Comparison of ENCODE assay signal across 8 mouse cellular contexts in the genomic region with DNA sequence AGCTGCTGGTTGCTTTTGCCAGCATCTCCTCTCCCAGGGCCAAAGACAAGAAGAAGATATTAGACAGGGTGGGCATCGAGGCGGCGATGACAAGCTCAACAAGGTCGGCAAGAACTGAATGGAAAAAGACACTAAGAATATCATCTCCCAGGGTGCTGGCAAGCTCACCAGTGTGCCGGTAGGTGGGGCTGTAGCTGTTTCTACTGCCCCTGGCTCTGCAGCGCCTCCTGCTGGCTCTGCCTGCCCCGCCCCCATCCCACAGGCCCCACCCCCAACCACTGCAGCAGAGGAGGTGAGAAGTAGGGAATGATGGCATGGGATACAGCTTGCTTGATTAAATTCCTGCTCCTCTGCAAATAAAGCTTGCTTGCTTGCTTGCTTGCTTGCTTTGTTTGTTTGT. TPM values are rescaled to one million over a fixed set of nuclear protein-coding genes. Genes with fewer than 3 reads are reported as not detected.
DNase-seq lines count a peak whose midpoint lies in the region; ATAC-seq and TF ChIP-seq lines count a peak whose summit lies in the region.

No protein-coding gene starts in this region.

- H3K36me3 ChIP-seq in intestine, postnatal 0 days (ENCODE audit: control insufficient read depth, insufficient read depth), result no peaks in the 10 kb centered on the region
- H3K36me3 ChIP-seq in intestine, embryonic 16.5 days (ENCODE audit: control insufficient read depth, insufficient read depth, low read length), result no peaks in the 10 kb centered on the region
- no peaks in the 10 kb centered on the region for H3K36me3 ChIP-seq in C2C12 (ENCODE audit: control insufficient read depth, insufficient read depth)
- no peaks in the 10 kb centered on the region for H3K36me3 ChIP-seq in liver, embryonic 13.5 days

- H3ac ChIP-seq in C2C12 (ENCODE audit: control insufficient read depth, insufficient read length, low read depth), result no peak overlapping the region

- H3K27ac ChIP-seq in intestine, postnatal 0 days (ENCODE audit: low read depth, low read length), result no peak overlapping the region
- no peak overlapping the region for H3K27ac ChIP-seq in intestine, embryonic 16.5 days (ENCODE audit: low read length)
- no peak overlapping the region for H3K27ac ChIP-seq in liver, embryonic 13.5 days

- no peaks in the 10 kb centered on the region for H3K4me1 ChIP-seq in intestine, postnatal 0 days (replicated peaks; ENCODE audit: control insufficient read depth, insufficient read depth, low read length)
- H3K4me1 ChIP-seq in intestine, embryonic 16.5 days (ENCODE audit: control insufficient read depth, insufficient read depth, low read length), result peaks cover 13% of the 10 kb centered on the region
- peaks cover 40% of the 10 kb centered on the region for H3K4me1 ChIP-seq in liver, embryonic 13.5 days (replicated peaks)

- H3K9ac ChIP-seq in intestine, postnatal 0 days (ENCODE audit: low read depth, low read length), result no peak overlapping the region
- H3K9ac ChIP-seq in intestine, embryonic 16.5 days (ENCODE audit: low read depth, low read length), result no peak overlapping the region
- no peak overlapping the region for H3K9ac ChIP-seq in liver, embryonic 13.5 days

- H3K9me3 ChIP-seq in intestine, postnatal 0 days (ENCODE audit: control insufficient read depth), result no peaks in the 10 kb centered on the region
- H3K9me3 ChIP-seq in intestine, embryonic 16.5 days (ENCODE audit: control insufficient read depth, low read length), result no peaks in the 10 kb centered on the region
- H3K9me3 ChIP-seq in liver, embryonic 13.5 days (replicated peaks), result no peaks in the 10 kb centered on the region

- H3K79me2 ChIP-seq in C2C12 (ENCODE audit: control insufficient read depth, insufficient read depth), result no peaks in the 10 kb centered on the region

- peak; percentile 50 for DNase-seq in WW6 (ENCODE audit: low read depth, low spot score)
- DNase-seq in liver, embryonic 13.5 days, result peak; percentile 52
- peak; percentile 30 to 82 for DNase-seq in spleen, postnatal 10 days (ENCODE audit: low spot score in 2 of 2)
- no peak for DNase-seq in cerebellum, adult 9-10 months

- peak; percentile 86 for TF ChIP-seq CTCF in intestine, postnatal 0 days (IDR thresholded peaks at IDR 0.05; ENCODE audit: low read depth)
- TF ChIP-seq CTCF in C2C12 (IDR thresholded peaks at IDR 0.05; ENCODE audit: control insufficient read depth, insufficient read depth, insufficient read length), result peak; percentile 96

- no peaks in the 10 kb centered on the region for H3K27me3 ChIP-seq in intestine, postnatal 0 days (replicated peaks; ENCODE audit: control insufficient read depth, insufficient read depth, low read length)
- no peaks in the 10 kb centered on the region for H3K27me3 ChIP-seq in intestine, embryonic 16.5 days (replicated peaks; ENCODE audit: control insufficient read depth, insufficient read depth, low read length)
- peaks cover 33% of the 10 kb centered on the region for H3K27me3 ChIP-seq in C2C12 (ENCODE audit: control insufficient read depth, insufficient read depth, insufficient read length)
- H3K27me3 ChIP-seq in liver, embryonic 13.5 days, result peaks cover 18% of the 10 kb centered on the region

- 34% methylated on average over 7 of the region's 7 CpGs for WGBS in intestine, postnatal 0 days
- 36% methylated on average over 7 of the region's 7 CpGs for WGBS in intestine, embryonic 16.5 days
- 20% methylated on average over 7 of the region's 7 CpGs for WGBS in liver, embryonic 13.5 days (ENCODE audit: insufficient replicate concordance)

- no peak overlapping the region for H3K4me3 ChIP-seq in intestine, postnatal 0 days (ENCODE audit: low read depth, low read length)
- no peak overlapping the region for H3K4me3 ChIP-seq in intestine, embryonic 16.5 days (ENCODE audit: low read length)
- H3K4me3 ChIP-seq in C2C12 (ENCODE audit: insufficient read depth, poor library complexity, severe bottlenecking), result no peak overlapping the region
- no peak overlapping the region for H3K4me3 ChIP-seq in liver, embryonic 13.5 days (replicated peaks)

- no peak overlapping the region for H3K4me2 ChIP-seq in intestine, postnatal 0 days (replicated peaks; ENCODE audit: low read depth)
- H3K4me2 ChIP-seq in intestine, embryonic 16.5 days (ENCODE audit: low read depth, low read length), result no peak overlapping the region
- H3K4me2 ChIP-seq in liver, embryonic 13.5 days, result no peak overlapping the region

- no peak for ATAC-seq in intestine, postnatal 0 days
- no peak for ATAC-seq in intestine, embryonic 16.5 days
- ATAC-seq in erythroblast, adult 5-6 weeks (replicated peaks; ENCODE audit: low FRiP score, poor library complexity, severe bottlenecking), result peak; percentile 78
- ATAC-seq in liver, embryonic 13.5 days (ENCODE audit: low read depth), result 0 out of 2 replicates have a peak, but pooled peaks have one; percentile 57

- H3K79me3 ChIP-seq in C2C12 (ENCODE audit: low read depth), result no peaks in the 10 kb centered on the region

TF ChIP-seq in C2C12, 6 proteins besides CTCF, POLR2A, EP300 and RAD21:
- TF ChIP-seq USF1 (IDR thresholded peaks at IDR 0.05; ENCODE audit: low read depth) (no peak), MAX (IDR thresholded peaks at IDR 0.05) (no peak), MYOD1 (IDR thresholded peaks at IDR 0.05; ENCODE audit: control insufficient read depth, insufficient read length, low read depth) (no peak), CEBPB (IDR thresholded peaks at IDR 0.05; ENCODE audit: low read depth) (no peak), FOSL1 (IDR thresholded peaks at IDR 0.05; ENCODE audit: insufficient read depth, low read length, poor library complexity, severe bottlenecking) (no peak), MYOG (IDR thresholded peaks at IDR 0.05; ENCODE audit: control insufficient read depth, extremely low read depth, insufficient read length) (no peak)

RNA-seq across cellular contexts. Expression of gene Serhl, which starts 3.4 kb away (rescaled TPM):
- 58.5 and 65.6 TPM in 2 replicates for polyA plus RNA-seq in intestine, postnatal 0 days (2015; fragmentation: Nextera tagmentation; extraction: Ambion mirVana)
- polyA plus RNA-seq in intestine, embryonic 16.5 days (2015; fragmentation: Nextera tagmentation; extraction: Ambion mirVana), result 59.5 and 71.0 TPM in 2 replicates
- polyA plus RNA-seq in C2C12 (2012; fragmentation: generic; extraction: Trizol), result 17.8 TPM
- total RNA-seq in erythroblast, adult 5-6 weeks (2015; ENCODE audit: low replicate concordance), result 14.2 and 18.3 TPM in 2 replicates
- 7.0 and 19.4 TPM in 2 replicates for total RNA-seq in erythroblast, adult 5-6 weeks (2017; ENCODE audit: low replicate concordance)
- polyA plus RNA-seq in liver, embryonic 13.5 days (2015; fragmentation: Nextera tagmentation; extraction: Ambion mirVana), result 20.1 and 23.8 TPM in 2 replicates

RNA-seq across cellular contexts. Expression of gene Rrp7a, which starts 36.7 kb away (rescaled TPM):
- polyA plus RNA-seq in intestine, postnatal 0 days (2015; fragmentation: Nextera tagmentation; extraction: Ambion mirVana), result 32.1 and 32.7 TPM in 2 replicates
- 69.4 and 75.4 TPM in 2 replicates for polyA plus RNA-seq in intestine, embryonic 16.5 days (2015; fragmentation: Nextera tagmentation; extraction: Ambion mirVana)
- 171 TPM for polyA plus RNA-seq in C2C12 (2012; fragmentation: generic; extraction: Trizol)
- 3.3 and 13.0 TPM in 2 replicates for total RNA-seq in erythroblast, adult 5-6 weeks (2015; ENCODE audit: low replicate concordance)
- 9.1 and 30.8 TPM in 2 replicates for total RNA-seq in erythroblast, adult 5-6 weeks (2017; ENCODE audit: low replicate concordance)
- polyA plus RNA-seq in liver, embryonic 13.5 days (2015; fragmentation: Nextera tagmentation; extraction: Ambion mirVana), result 35.6 and 40.9 TPM in 2 replicates

RNA-seq across cellular contexts. Expression of gene Nfam1, which starts 52.8 kb away (rescaled TPM):
- 1.1 and 1.2 TPM in 2 replicates for polyA plus RNA-seq in intestine, postnatal 0 days (2015; fragmentation: Nextera tagmentation; extraction: Ambion mirVana)
- polyA plus RNA-seq in intestine, embryonic 16.5 days (2015; fragmentation: Nextera tagmentation; extraction: Ambion mirVana), result 3.1 and 3.6 TPM in 2 replicates
- polyA plus RNA-seq in C2C12 (2012; fragmentation: generic; extraction: Trizol), result 0.01 TPM
- total RNA-seq in erythroblast, adult 5-6 weeks (2015; ENCODE audit: low replicate concordance), result 26.3 and 27.6 TPM in 2 replicates
- total RNA-seq in erythroblast, adult 5-6 weeks (2017; ENCODE audit: low replicate concordance), result 18.4 and 30.1 TPM in 2 replicates
- polyA plus RNA-seq in liver, embryonic 13.5 days (2015; fragmentation: Nextera tagmentation; extraction: Ambion mirVana), result 5.9 and 7.0 TPM in 2 replicates

Comparison
In these comparisons a context has a peak if more than half of its experiments do, and no peak if none do; other contexts are left out.
1. ATAC-seq: peak in erythroblast, adult 5-6 weeks (single experiment) and liver, embryonic 13.5 days (single experiment); none in intestine, postnatal 0 days (single experiment) and intestine, embryonic 16.5 days (single experiment).